Mouse (Mus musculus): ENCODE data around the gene Apip.

Gene Apip

GRCm38 (mm10) chr2:103073219-103073982 lies at the start of gene Apip, which contains the start of gene Pdhx:
Gene Apip (plus strand): TSS chr2:103073675.
Gene Pdhx (minus strand): TSS chr2:103073513.
- DNase-seq (ENCODE audit: low spot score): peak; percentile 100

- no peak for DNase-seq (ENCODE audit: low spot score)
These were observed 35.6 kb upstream of the Apip start for GRCm38 (mm10) chr2:103037831-103038230.

GRCm38 (mm10) chr2:103040896-103041295 lies 32.6 kb upstream of the Apip start:
- DNase-seq (ENCODE audit: low spot score): no peak

- no peak for DNase-seq (ENCODE audit: low spot score)
These were observed 28.2 kb upstream of the Apip start for GRCm38 (mm10) chr2:103045286-103045685.

- DNase-seq (ENCODE audit: low spot score): no peak
These were observed 21.3 kb upstream of the Apip start for GRCm38 (mm10) chr2:103051937-103052893.

GRCm38 (mm10) chr2:103055820-103056219 lies 17.7 kb upstream of the Apip start:
- no peak for DNase-seq (ENCODE audit: low spot score)

- no peak for DNase-seq (ENCODE audit: low spot score)
These were observed 15.2 kb upstream of the Apip start for GRCm38 (mm10) chr2:103058266-103058665.

- peak; percentile 6 for DNase-seq (ENCODE audit: low spot score)
These were observed 10.6 kb upstream of the Apip start for GRCm38 (mm10) chr2:103062865-103063264.

GRCm38 (mm10) chr2:103066683-103067551 lies 6.6 kb upstream of the Apip start:
- no peak for DNase-seq (ENCODE audit: low spot score)

- no peak for DNase-seq (ENCODE audit: low spot score)
These were observed 5.8 kb upstream of the Apip start for GRCm38 (mm10) chr2:103067552-103068207.

- DNase-seq (ENCODE audit: low spot score): no peak
These were observed 4.9 kb upstream of the Apip start for GRCm38 (mm10) chr2:103068602-103069001.

- DNase-seq (ENCODE audit: low spot score): no peak
These were observed 3.6 kb upstream of the Apip start for GRCm38 (mm10) chr2:103069752-103070405.

- DNase-seq (ENCODE audit: low spot score): no peak
These were observed 2.9 kb upstream of the Apip start for GRCm38 (mm10) chr2:103070586-103070985.

- no peak for DNase-seq (ENCODE audit: low spot score)
These were observed 7.6 kb downstream of the Apip start for GRCm38 (mm10) chr2:103081117-103081516.

- DNase-seq (ENCODE audit: low spot score): no peak
These were observed 8.2 kb downstream of the Apip start for GRCm38 (mm10) chr2:103081706-103082105.

GRCm38 (mm10) chr2:103082853-103083252 lies 9.4 kb downstream of the Apip start:
- no peak for DNase-seq (ENCODE audit: low spot score)

- no peak for DNase-seq (ENCODE audit: low spot score)
These were observed 11.0 kb downstream of the Apip start for GRCm38 (mm10) chr2:103084451-103084850.

GRCm38 (mm10) chr2:103085633-103086032 lies 12.2 kb downstream of the Apip start:
- no peak for DNase-seq (ENCODE audit: low spot score)

GRCm38 (mm10) chr2:103086432-103086831 lies 13.0 kb downstream of the Apip start:
- DNase-seq (ENCODE audit: low spot score): no peak

GRCm38 (mm10) chr2:103088099-103088498 lies 14.6 kb downstream of the Apip start:
- DNase-seq (ENCODE audit: low spot score): no peak

GRCm38 (mm10) chr2:103089521-103089920 lies 16.0 kb downstream of the Apip start:
- no peak for DNase-seq (ENCODE audit: low spot score)
